Mouse (Mus musculus) myocyte (in vitro differentiated cells): ENCODE results near the gene Lrrc4.

ENCODE experiments used
- E2F4 ChIP-seq: IDR thresholded peaks from one replicate; pipeline ENCODE4 v1.6.1; 2011; ENCODE audit warnings: mild to moderate bottlenecking, control low read depth, moderate library complexity; ENCODE audit not compliant: insufficient read depth
- MAX ChIP-seq: IDR thresholded peaks from one replicate; pipeline ENCODE4 v1.6.1; 2011; ENCODE audit warnings: low read depth, mild to moderate bottlenecking, control low read depth
- MYOD1 ChIP-seq, 3 experiments: IDR thresholded peaks; one replicate each; pipeline ENCODE4 v1.6.1; 2011; ENCODE audit warnings: control low read depth in 2 of 3, low read depth in 2 of 3, mild to moderate bottlenecking in 2 of 3, moderate library complexity in 1 of 3; ENCODE audit not compliant: insufficient read length in 2 of 3, control insufficient read depth in 1 of 3
- MYOG ChIP-seq, 3 experiments: IDR thresholded peaks; one replicate each; pipeline ENCODE4 v1.6.1; 2011; ENCODE audit warnings: control low read depth in 2 of 3, low read depth in 2 of 3, mild to moderate bottlenecking in 2 of 3; ENCODE audit not compliant: insufficient read length in 2 of 3, control insufficient read depth in 1 of 3, insufficient read depth in 1 of 3
- POLR2A ChIP-seq: IDR thresholded peaks from one replicate; pipeline ENCODE4 v1.6.1; 2011; ENCODE audit warnings: low read depth, mild to moderate bottlenecking, control low read depth, moderate library complexity; ENCODE audit not compliant: insufficient read length
- SRF ChIP-seq: IDR thresholded peaks from one replicate; pipeline ENCODE4 v1.6.1; 2011; ENCODE audit warnings: low read depth; ENCODE audit not compliant: control insufficient read depth, insufficient read length
- USF1 ChIP-seq: IDR thresholded peaks from one replicate; pipeline ENCODE4 v1.6.1; 2011; ENCODE audit warnings: low read depth, mild to moderate bottlenecking, control low read depth, moderate library complexity

DNA sequence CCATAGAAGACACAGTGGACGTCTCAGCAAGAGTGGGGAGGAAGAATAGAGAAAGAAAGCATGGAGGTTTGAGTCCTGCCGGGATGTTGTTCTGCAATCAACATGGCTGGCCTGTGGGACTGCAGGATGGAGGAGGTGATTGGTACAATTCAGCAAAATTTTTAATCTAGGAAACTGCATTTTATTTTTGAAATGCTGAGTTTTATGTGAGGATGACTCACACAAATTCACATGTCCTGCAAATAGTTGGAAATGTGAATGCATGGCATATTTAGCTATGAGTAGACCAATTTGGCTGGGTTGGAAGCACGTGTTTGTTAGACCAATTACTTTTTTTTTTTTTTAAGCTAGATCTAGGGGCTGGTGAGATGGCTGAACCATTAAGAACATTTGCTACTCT, 134.3 kb downstream of the Lrrc4 start:
- no peak for TF ChIP-seq POLR2A
- no peak for TF ChIP-seq MYOG (IDR thresholded peaks at IDR 0.05; ENCODE audit: control insufficient read depth in 1 of 3, insufficient read depth in 1 of 3, insufficient read length in 2 of 3, low read depth in 2 of 3)
- no peak for TF ChIP-seq MYOD1 (IDR thresholded peaks at IDR 0.05; ENCODE audit: control insufficient read depth in 1 of 3, insufficient read length in 2 of 3, low read depth in 2 of 3)
- no peak for TF ChIP-seq USF1
- TF ChIP-seq E2F4, result no peak
- no peak for TF ChIP-seq MAX
- no peak for TF ChIP-seq SRF
